Mouse (Mus musculus) spleen, adult 18-20 months (tissue): ENCODE results near the gene Rassf6.

Experiments
- DNase-seq, 2 experiments: peaks; one replicate each; pipeline ENCODE4 v3.0.0; 2022; ENCODE audit warnings: mixed read lengths in 2 of 2

Gene Rassf6

GRCm38 (mm10) chr5:90567788-90568187 lies 72.7 kb downstream of the Rassf6 start:
- DNase-seq, result no peak

GRCm38 (mm10) chr5:90565205-90565604 lies 75.3 kb downstream of the Rassf6 start:
- no peak for DNase-seq

GRCm38 (mm10) chr5:90564161-90564560 lies 76.3 kb downstream of the Rassf6 start:
- no peak for DNase-seq

- DNase-seq, result no peak
Measured at GRCm38 (mm10) chr5:90562880-90563279, 77.6 kb downstream of the Rassf6 start.

GRCm38 (mm10) chr5:90561721-90562275 lies 78.7 kb downstream of the Rassf6 start:
- no peak for DNase-seq

- DNase-seq, result no peak
Measured at GRCm38 (mm10) chr5:90560743-90561142, 79.7 kb downstream of the Rassf6 start, which contains the start of gene 5830473C10Rik. Gene 5830473C10Rik, plus strand, starts transcription at chr5:90561107.

GRCm38 (mm10) chr5:90556052-90556451 lies 84.4 kb downstream of the Rassf6 start:
- no peak for DNase-seq
